Mouse (Mus musculus) liver, embryonic 14.5 days (tissue): ENCODE results near the gene Aamp.

Experiments used
- CTCF ChIP-seq: IDR thresholded peaks from 2 replicates; pipeline ENCODE4 v1.5.1; 2016; ENCODE audit warnings: antibody characterized with exemption, low read depth, control low read depth
- EP300 ChIP-seq: IDR thresholded peaks from 2 replicates; pipeline ENCODE4 v1.6.1; 2016; ENCODE audit warnings: antibody characterized with exemption, low read depth

DNA sequence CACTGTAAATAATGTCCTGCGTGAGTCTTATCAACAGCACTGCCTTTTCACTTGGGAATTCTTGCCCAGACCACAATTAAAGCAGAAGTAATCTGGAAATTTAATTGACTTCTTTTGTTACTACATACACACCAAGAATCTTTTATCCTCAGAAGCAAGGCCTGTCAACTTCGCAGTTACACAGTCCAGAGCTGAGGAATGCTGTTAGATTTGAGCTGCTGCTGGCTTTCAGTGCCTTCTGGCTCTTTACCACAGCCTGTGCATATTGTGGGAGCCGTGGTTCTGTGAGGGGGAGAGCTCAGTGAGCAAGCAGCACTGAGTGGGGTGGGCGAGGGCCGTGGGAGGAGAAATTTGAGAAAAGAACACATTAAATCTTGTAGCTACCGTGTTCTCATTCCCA, 44.2 kb downstream of the Aamp start:
- TF ChIP-seq CTCF (no peak), EP300 (no peak)
